Mouse (Mus musculus): Measurements from ENCODE around the gene Gm28434. TPM values are rescaled to one million over a fixed set of nuclear protein-coding genes. Genes with fewer than 3 reads are reported as not detected.

The Gm28434 gene
- not detected for total RNA-seq (2021)
- long read RNA-seq, partial matches to known transcripts, result 0 of 1 reads
- long read RNA-seq, other reads (novel, unspliced or antisense), result 0 of 1 reads

DNA sequence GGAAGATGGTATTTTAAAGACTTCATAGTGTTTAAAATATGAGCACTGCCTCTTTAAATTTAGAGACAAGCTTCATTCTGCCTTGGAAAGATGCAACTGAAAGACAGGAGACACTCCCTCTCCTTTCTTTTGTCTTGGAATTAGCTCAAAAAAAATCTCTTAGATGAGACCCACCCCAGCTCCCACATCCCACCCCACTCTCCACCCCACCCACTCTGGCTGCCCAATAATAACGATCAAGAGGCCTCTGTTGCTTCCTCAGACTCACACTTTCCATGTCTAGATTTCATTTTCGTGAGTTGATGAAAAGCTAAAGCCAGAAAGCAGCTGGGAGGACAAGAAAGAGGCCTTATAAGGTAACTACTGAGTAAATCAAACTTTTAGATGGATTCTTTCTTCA lies at the start of gene Gm28434, which contains the start of gene 2310003L06Rik:
Gm28434 (plus strand) TSS at position 317 of the 400 bp plus-strand sequence.
2310003L06Rik (plus strand) TSS at position 259 of the 400 bp plus-strand sequence.
- DNase-seq (ENCODE audit: low spot score in 2 of 2), result no peak

DNA sequence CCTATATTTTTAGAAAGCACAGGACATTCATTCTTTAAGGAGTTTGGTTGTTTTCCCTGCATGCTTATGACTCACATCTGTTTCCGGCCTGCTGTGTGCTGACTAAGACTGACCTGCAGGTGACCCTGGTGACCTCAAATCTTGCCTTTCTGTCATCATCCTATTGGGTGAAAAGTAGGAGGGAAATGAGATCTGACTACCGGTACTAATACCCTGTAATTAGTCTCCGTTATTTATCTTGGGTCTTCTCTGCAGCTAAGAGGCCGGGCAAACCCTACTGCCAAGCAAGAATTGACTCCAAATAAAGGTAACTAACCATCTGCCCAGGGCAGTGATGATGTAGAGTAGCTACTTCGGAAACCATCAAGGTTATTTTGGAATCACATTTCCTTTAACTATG lies 43.9 kb upstream of the Gm28434 start, which contains the start of gene Csn3:
Csn3 (plus strand) TSS at position 208 of the 400 bp plus-strand sequence.
- no peak for DNase-seq (ENCODE audit: low spot score in 2 of 2)

DNA sequence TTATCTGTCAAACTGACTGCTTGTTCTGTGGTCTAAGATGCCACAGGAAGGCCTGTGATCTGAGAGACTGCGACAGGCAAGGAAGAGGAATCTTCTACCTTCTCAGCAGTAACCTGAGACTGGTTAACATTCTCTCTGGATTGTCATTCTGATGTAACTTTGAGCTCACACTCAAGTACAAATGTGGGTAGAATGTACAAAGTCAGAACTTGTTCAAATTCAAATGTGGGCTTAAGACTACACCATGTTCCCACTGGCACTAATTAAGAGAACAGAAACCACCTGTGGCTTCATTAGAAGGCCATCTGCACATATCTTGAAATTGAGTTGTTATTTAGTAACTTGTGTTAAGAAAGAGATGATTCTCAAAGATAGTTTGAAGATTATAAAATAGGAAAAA lies 37.7 kb upstream of the Gm28434 start:
- DNase-seq (ENCODE audit: low spot score in 2 of 2), result no peak

- no peak for DNase-seq (ENCODE audit: low spot score in 2 of 2)
Observed at GRCm38 (mm10) chr5:87940752-87941151, 28.6 kb upstream of the Gm28434 start.

DNA sequence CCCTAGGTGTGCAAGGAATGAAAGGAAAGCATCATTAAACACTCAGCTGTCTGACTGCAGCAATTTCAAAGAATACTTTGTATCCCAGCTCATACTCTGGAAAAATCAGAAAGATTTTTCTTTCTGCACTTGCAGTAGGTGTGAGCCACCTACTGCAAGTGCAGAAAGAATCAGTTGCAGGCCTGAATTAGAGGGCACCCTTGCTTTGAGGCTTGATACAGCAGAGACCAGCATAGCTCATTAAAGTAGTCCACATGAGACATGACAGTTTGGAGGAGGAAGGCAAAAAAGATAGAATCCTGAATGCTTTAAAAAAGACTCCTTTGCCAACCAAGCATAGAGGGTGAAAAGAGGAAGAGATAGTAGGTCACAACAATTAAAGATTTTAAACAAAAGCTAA lies 26.8 kb upstream of the Gm28434 start:
- DNase-seq (ENCODE audit: low spot score in 2 of 2), result no peak

DNA sequence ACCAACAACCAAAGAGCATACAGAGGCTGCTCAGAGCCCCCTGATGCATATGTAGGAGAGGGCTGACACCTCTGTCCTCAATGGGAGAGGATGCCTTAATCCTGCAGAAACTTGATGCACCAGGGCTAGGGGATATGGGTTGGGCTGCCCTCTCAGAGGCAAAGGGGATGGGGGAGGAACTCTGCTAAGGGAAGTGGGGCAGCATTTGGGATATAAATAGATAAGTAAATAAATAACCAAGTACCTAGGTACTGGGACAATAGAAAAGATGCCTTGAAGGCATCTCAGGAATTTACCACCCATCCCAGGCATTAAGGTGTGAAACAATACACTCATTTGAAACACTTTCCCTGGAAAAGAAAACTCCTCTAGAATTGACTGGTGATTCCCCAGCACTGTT lies 17.5 kb upstream of the Gm28434 start:
- no peak for DNase-seq (ENCODE audit: low spot score in 2 of 2)

DNA sequence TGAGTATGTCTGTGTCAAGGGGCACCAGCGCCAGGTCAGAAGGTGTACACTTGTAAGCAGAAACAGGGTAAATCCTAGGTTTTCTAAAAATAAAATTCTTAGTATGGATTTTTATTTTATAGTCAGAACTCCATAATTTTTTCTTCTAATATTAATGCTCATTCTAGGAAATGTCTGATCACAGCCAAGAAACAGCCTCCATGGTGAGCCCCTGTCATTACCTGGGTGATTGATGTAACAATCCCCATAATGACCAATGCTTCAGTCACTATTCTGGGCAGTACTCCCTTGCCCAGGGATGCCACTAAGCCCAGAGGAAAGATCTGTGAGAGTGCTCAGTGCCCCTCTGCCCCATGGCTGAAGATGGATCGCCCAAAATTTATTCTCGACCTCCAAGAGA lies 9.8 kb downstream of the Gm28434 start, which contains the start of gene Cabs1:
Cabs1 (plus strand) TSS at position 301 of the 400 bp plus-strand sequence.
- no peak for DNase-seq (ENCODE audit: low spot score in 2 of 2)

DNA sequence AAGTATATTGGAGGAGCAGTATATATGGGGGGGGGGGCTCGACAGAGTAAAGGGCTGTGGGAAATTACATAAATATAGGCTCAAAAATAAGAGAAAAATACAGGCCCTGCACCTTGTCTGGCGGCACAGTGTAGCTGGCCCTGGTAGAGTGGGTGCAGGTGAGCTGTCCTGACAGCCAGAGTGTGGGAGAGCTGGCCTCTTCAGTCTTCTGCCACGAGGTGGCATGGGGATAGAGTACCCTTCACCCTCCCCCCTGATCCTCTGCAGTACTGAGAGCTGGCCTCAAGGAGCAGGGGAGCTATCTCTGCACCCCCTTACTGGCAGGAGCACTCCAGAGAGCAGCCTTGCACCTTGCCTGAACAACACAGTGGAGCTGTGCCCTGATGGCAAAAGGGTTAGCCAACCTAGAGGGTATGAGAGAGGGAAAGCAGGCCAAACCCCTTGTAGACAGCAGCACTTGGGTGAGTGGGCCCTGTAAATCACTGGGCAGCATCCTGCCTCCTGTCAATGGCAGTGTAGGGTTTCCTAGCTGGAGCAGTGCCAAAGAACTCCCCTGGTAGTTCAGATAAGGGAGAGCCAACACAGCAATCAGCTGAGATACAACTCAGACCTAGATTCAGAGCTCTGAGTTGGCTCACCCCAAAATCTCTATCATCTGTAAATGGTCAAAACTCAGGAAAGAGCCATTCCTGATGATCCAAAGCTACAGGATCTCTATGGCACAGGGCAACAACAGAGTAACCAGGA lies 13.3 kb downstream of the Gm28434 start:
- DNase-seq (ENCODE audit: low spot score in 2 of 2), result no peak

GRCm38 (mm10) chr5:88002249-88002648 lies 32.9 kb downstream of the Gm28434 start, which contains the start of gene Smr3a:
Smr3a (plus strand) TSS chr5:88002549.
- DNase-seq (ENCODE audit: low spot score in 2 of 2), result no peak

DNA sequence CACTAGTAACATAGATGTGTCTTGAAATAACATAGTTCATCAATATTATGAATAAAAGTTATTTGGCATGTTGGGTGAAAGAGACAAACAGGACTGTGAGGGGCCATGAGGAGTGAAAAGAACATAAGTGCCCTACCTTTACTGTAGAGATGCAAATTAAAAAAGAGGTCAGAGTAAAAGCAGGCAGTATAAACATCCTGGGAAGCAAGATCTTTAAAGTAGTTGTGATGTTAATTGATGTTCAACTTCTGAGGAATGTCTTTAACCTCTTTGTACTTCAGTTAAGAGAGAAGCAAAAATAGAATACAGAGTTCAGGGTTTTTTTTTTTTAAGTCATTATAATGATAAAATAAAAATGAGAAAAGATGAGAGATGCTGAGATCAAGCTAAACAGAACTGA lies 35.9 kb downstream of the Gm28434 start:
- no peak for DNase-seq (ENCODE audit: low spot score in 2 of 2)

Other genes starting within 250 kb of the Gm28434 start
- not detected for gene Csn1s2a, start 194.9 kb upstream of the Gm28434 start, total RNA-seq (2021)
- not detected for gene Csn1s2b, start 161.4 kb upstream of the Gm28434 start, total RNA-seq (2021)
- not detected for gene Prr27, start 143.8 kb upstream of the Gm28434 start, total RNA-seq (2021)
- gene Odam, start 84.5 kb upstream of the Gm28434 start, total RNA-seq (2021), result not detected
- not detected for gene Csn3, start 43.9 kb upstream of the Gm28434 start, total RNA-seq (2021)
- gene 2310003L06Rik, start 58 bp upstream of the Gm28434 start, total RNA-seq (2021), result not detected
- gene Cabs1, start 9.9 kb downstream of the Gm28434 start, total RNA-seq (2021), result not detected
- not detected for gene Smr3a, start 33.0 kb downstream of the Gm28434 start, total RNA-seq (2021)
- not detected for gene Smr2, start 117.0 kb downstream of the Gm28434 start, total RNA-seq (2021)
- not detected for gene Gm11116, start 142.0 kb downstream of the Gm28434 start, total RNA-seq (2021)
- gene Gm11115, start 184.6 kb downstream of the Gm28434 start, total RNA-seq (2021), result not detected

All from layer of hippocampus, postnatal 10 days (tissue).